Mouse (Mus musculus): ENCODE results near the gene 2200002D01Rik. TPM values are rescaled to one million over a fixed set of nuclear protein-coding genes. Genes with fewer than 3 reads are reported as not detected.

2200002D01Rik gene
- polyA plus RNA-seq (2012; rRNA removed) = 0.32 and 0.92 TPM in 2 replicates
- 1.2 and 3.0 TPM in 2 replicates for polyA plus RNA-seq (2014; fragmentation: Nextera tagmentation; extraction: Ambion mirVana)

DNA sequence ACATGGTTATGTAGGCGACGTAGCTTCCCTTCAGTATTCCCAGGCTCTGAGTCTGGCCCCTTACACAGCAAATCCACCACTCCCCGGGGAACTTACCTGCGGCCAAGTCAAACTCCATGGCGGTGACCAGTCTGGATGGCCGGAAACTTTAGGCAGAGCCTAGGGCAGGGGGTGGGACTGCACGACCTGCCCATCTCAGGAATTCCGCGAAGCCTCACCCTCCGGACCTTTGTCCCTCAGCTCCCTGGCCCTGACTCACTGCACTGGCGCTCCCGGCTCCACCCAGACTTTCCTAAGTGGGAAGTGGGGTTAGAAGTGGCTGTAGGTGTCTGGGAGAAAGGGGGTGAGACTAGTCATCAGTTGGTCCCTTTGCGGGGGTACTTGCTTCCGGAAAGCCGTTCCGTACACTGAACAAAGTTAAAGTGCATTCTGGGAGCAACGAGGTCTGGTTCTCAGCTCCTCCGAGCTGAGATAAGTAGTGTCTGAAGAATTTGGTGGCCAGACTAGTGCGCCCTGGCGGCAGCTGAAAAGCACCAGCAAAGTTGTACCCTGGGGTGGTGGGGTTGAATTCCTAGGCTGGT is at the start of gene 2200002D01Rik:
2200002D01Rik (minus strand) TSS at position 206 of the 581 bp plus-strand sequence.
- Histone ChIP-seq H3K9me3 (ENCODE audit: control insufficient read depth, low read length) (no peaks in the 10 kb centered on the region), H3K4me2 (replicated peaks; ENCODE audit: low read depth, low read length, severe bottlenecking) (peak within 1 kb of the TSS; percentile 41), H3K4me3 (replicated peaks; ENCODE audit: low read length) (peak within 1 kb of the TSS; percentile 19), H3K27ac (replicated peaks; ENCODE audit: low read depth, low read length) (no peak within 1 kb of the TSS), H3K4me1 (ENCODE audit: control insufficient read depth, insufficient read depth, low read length) (peaks cover 3% of the 10 kb centered on the region; the same call in 1 of the 2 replicates), H3K9ac (ENCODE audit: low read depth, low read length, severe bottlenecking) (peak within 1 kb of the TSS; percentile 32; the same call in 1 of the 2 replicates), H3K27me3 (ENCODE audit: control insufficient read depth, insufficient read depth, low read length) (no peaks in the 10 kb centered on the region), H3K36me3 (ENCODE audit: control insufficient read depth, insufficient read depth, low read length) (peaks cover 42% of the 10 kb centered on the region)
- DNase-seq (ENCODE audit: low spot score) = no peak
- TF ChIP-seq POLR2A (IDR thresholded peaks at IDR 0.05; ENCODE audit: borderline replicate concordance, extremely low read depth, insufficient read depth, insufficient read length) = no peak
- WGBS = 17% methylated on average over 20 of the region's 20 CpGs
- no peak for ATAC-seq (ENCODE audit: low FRiP score, low read depth)

DNA sequence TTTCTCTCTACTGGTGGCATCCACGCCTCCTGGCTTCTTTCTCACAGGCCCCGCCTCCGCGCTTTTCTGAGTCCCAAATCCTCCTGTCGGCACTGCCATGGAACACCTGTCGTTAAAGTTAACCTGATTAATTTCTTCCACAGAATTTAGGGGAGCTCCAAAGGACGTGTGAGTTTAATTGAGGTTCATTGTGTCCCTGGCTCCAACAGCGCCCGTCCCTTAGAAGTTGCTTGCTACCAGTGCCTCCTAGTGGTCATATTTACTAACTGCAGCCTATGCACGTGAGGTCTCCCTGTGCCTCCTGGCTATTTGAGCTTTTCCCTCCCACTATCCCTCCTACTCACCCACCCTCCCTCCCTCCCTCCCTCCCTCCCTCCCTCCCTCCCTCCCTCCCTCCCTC is 48.7 kb upstream of the 2200002D01Rik start:
- Histone ChIP-seq H3K36me3 (ENCODE audit: control insufficient read depth, insufficient read depth, low read length) (no peaks in the 10 kb centered on the region), H3K4me2 (replicated peaks; ENCODE audit: low read depth, low read length, severe bottlenecking) (peak overlapping the region; percentile 29; the same call in 1 of the 2 replicates), H3K9ac (ENCODE audit: low read depth, low read length, severe bottlenecking) (no peak overlapping the region), H3K27ac (replicated peaks; ENCODE audit: low read depth, low read length) (no peak overlapping the region), H3K4me1 (ENCODE audit: control insufficient read depth, insufficient read depth, low read length) (peaks cover 15% of the 10 kb centered on the region), H3K4me3 (replicated peaks; ENCODE audit: low read length) (no peak overlapping the region), H3K27me3 (ENCODE audit: control insufficient read depth, insufficient read depth, low read length) (no peaks in the 10 kb centered on the region), H3K9me3 (ENCODE audit: control insufficient read depth, low read length) (no peaks in the 10 kb centered on the region)
- 10% methylated on average over 10 of the region's 10 CpGs for WGBS
- ATAC-seq (ENCODE audit: low FRiP score, low read depth) = no peak
- DNase-seq (ENCODE audit: low spot score) = peak; percentile 82
- TF ChIP-seq POLR2A (IDR thresholded peaks at IDR 0.05; ENCODE audit: borderline replicate concordance, extremely low read depth, insufficient read depth, insufficient read length) = no peak

DNA sequence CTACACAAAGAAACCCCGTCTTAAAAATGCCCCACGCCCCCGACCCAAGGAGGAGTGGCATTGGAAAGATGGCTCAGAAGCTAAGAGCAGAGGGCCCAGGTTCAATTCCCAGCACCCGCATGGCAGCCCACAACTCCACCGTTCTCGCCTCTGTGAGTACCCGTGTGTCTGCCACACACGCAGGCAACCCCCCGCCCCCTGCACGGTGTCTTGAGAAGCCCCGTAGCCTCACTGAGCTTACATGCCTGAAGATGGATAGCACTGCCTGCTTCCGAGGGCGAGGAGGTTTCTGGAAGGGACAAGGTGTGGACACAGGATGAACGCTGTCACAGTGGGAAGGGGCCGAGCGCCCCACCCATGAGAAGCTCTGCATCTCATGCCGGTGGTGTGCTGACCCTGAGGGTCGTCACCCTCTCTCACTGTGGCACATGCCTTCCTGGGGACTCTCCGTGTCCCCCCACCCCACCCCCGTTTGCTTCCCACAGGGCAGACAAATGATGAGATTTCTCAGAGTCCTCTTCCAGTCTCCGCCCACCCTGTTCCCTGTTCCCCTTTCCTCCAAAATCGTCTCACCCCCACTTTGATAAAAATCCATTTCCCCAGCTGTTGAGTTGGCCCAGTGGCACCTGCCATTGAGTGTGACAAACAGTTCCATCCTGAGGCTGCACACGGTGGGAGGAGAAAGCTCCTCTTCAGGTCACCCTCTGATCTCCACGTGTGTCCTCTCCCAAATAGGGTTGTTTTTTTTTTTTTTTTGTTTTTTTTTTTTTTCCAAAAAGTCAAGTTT is 47.8 kb upstream of the 2200002D01Rik start:
- Histone ChIP-seq H3K4me3 (replicated peaks; ENCODE audit: low read length) (no peak overlapping the region), H3K27me3 (ENCODE audit: control insufficient read depth, insufficient read depth, low read length) (no peaks in the 10 kb centered on the region), H3K4me1 (ENCODE audit: control insufficient read depth, insufficient read depth, low read length) (peaks cover 24% of the 10 kb centered on the region), H3K9me3 (ENCODE audit: control insufficient read depth, low read length) (no peaks in the 10 kb centered on the region), H3K27ac (replicated peaks; ENCODE audit: low read depth, low read length) (no peak overlapping the region), H3K4me2 (replicated peaks; ENCODE audit: low read depth, low read length, severe bottlenecking) (no peak overlapping the region), H3K36me3 (ENCODE audit: control insufficient read depth, insufficient read depth, low read length) (no peaks in the 10 kb centered on the region), H3K9ac (ENCODE audit: low read depth, low read length, severe bottlenecking) (no peak overlapping the region)
- 80% methylated on average over 24 of the region's 24 CpGs for WGBS
- TF ChIP-seq POLR2A (IDR thresholded peaks at IDR 0.05; ENCODE audit: borderline replicate concordance, extremely low read depth, insufficient read depth, insufficient read length) = no peak
- DNase-seq (ENCODE audit: low spot score) = no peak
- no peak for ATAC-seq (ENCODE audit: low FRiP score, low read depth)

DNA sequence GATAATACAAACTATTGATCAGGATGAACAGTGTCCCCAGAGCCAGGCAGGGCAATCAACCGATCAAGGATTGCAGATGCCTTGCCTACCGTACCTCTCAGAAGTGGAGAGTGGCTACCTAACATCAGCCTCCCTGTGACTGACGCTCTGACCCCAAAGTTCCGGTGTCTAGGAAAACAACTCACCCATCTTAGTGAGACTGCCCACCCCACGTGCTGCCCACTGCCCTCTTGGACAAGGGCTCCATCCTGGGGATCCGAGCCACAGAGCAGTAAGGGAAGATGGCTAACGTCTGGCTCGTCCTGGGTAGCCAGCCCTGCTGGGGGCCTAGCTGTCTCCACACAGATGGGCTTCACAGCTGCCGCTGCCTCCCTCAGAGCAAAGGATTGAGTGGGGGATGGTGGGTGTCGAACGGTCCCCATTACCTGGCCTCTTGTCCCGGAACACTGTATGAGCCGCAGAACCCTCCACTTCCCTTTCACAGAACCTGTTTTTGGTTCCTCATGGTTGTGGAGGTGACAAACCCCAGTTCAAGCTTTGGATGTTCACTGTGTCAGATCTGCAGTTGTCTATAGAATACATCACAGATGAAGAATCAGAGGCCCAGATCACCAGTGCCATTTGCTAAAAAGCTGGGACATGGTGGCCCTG is 46.0 kb upstream of the 2200002D01Rik start:
- no peaks in the 10 kb centered on the region for H3K27me3 ChIP-seq (ENCODE audit: control insufficient read depth, insufficient read depth, low read length)
- no peak for TF ChIP-seq POLR2A (IDR thresholded peaks at IDR 0.05; ENCODE audit: borderline replicate concordance, extremely low read depth, insufficient read depth, insufficient read length)
- no peak overlapping the region for H3K9ac ChIP-seq (ENCODE audit: low read depth, low read length, severe bottlenecking)
- WGBS = 72% methylated on average over 13 of the region's 13 CpGs
- H3K4me2 ChIP-seq (replicated peaks; ENCODE audit: low read depth, low read length, severe bottlenecking) = no peak overlapping the region
- H3K4me1 ChIP-seq (ENCODE audit: control insufficient read depth, insufficient read depth, low read length) = peaks cover 32% of the 10 kb centered on the region
- H3K4me3 ChIP-seq (replicated peaks; ENCODE audit: low read length) = no peak overlapping the region
- no peaks in the 10 kb centered on the region for H3K36me3 ChIP-seq (ENCODE audit: control insufficient read depth, insufficient read depth, low read length)
- no peak for ATAC-seq (ENCODE audit: low FRiP score, low read depth)
- no peak for DNase-seq (ENCODE audit: low spot score)
- no peak overlapping the region for H3K27ac ChIP-seq (replicated peaks; ENCODE audit: low read depth, low read length)
- H3K9me3 ChIP-seq (ENCODE audit: control insufficient read depth, low read length) = no peaks in the 10 kb centered on the region

Data from limb, embryonic 14.5 days (tissue).